Mouse (Mus musculus) midbrain, postnatal 0 days (tissue): ENCODE measurements around the gene Six1. TPM values are rescaled to one million over a fixed set of nuclear protein-coding genes. Genes with fewer than 3 reads are reported as not detected.

ENCODE experiments used
- ATAC-seq: fragments of 200-750 bp; cut with Nextera tagmentation; 2 replicates; pipeline ENCODE4 v1.8.0; 2017; ENCODE audit warnings: moderate number of reproducible peaks, mild to moderate bottlenecking, moderate TSS enrichment, moderate library complexity; ENCODE audit not compliant: low FRiP score
- DNase-seq: peaks from one replicate; pipeline ENCODE4 v3.0.0-alpha.2; 2015; ENCODE audit warnings: low spot score
- H3K27ac ChIP-seq: fragments of 300-500 bp; sonication (generic); 2 replicates; pipeline ENCODE4 v1.5.1; 2014; ENCODE audit warnings: low read depth, mild to moderate bottlenecking, low read length, mixed read lengths
- H3K27me3 ChIP-seq: fragments of 300-500 bp; sonication (generic); 2 replicates; pipeline ENCODE4 v1.6.1; 2014; ENCODE audit warnings: low read length, control low read depth, mixed read lengths; ENCODE audit not compliant: insufficient read depth
- H3K36me3 ChIP-seq: fragments of 300-500 bp; sonication (generic); 2 replicates; pipeline ENCODE4 v1.6.1; 2014; ENCODE audit warnings: low read length, control low read depth, mixed read lengths; ENCODE audit not compliant: insufficient read depth
- H3K4me1 ChIP-seq: fragments of 300-500 bp; sonication (generic); 2 replicates; pipeline ENCODE4 v1.6.1; 2014; ENCODE audit warnings: mild to moderate bottlenecking, control low read depth, antibody characterized with exemption, low read length, mixed read lengths; ENCODE audit not compliant: insufficient read depth
- H3K4me2 ChIP-seq: fragments of 300-500 bp; sonication (generic); 2 replicates; pipeline ENCODE4 v1.6.1; 2014; ENCODE audit warnings: low read depth, mild to moderate bottlenecking, low read length, mixed read lengths; ENCODE audit not compliant: poor library complexity, severe bottlenecking
- H3K4me3 ChIP-seq: fragments of 300-500 bp; sonication (generic); 2 replicates; pipeline ENCODE4 v1.5.1; 2014; ENCODE audit warnings: low read depth, mild to moderate bottlenecking, low read length, moderate library complexity
- H3K9ac ChIP-seq: fragments of 300-500 bp; sonication (generic); replicated peaks from 2 replicates; pipeline ENCODE4 v1.6.1; 2014; ENCODE audit warnings: mild to moderate bottlenecking, low read length, moderate library complexity, mixed read lengths; ENCODE audit not compliant: poor library complexity, severe bottlenecking
- H3K9me3 ChIP-seq: fragments of 300-500 bp; sonication (generic); 2 replicates; pipeline ENCODE4 v1.6.1; 2016; ENCODE audit warnings: low read length, control low read depth
- CTCF ChIP-seq: IDR thresholded peaks from 2 replicates; pipeline ENCODE4 v1.5.1; 2016; ENCODE audit warnings: antibody characterized with exemption, mild to moderate bottlenecking
- WGBS: fragments of 180-500 bp; shearing (Covaris S2); extraction: QIAGEN DNeasy Blood & Tissue Kit; methylation state at CpG from one replicate; pipeline ENCODE4 v1.1.7; 2014; 5-methylcytosine and 5-hydroxymethylcytosine counted together
- polyA plus RNA-seq: library from polyadenylated mRNA; unstranded; fragments of >200 nt; fragmentation: Nextera tagmentation; extraction: Ambion mirVana; gene quantifications from 2 replicates; pipeline ENCODE4 v1.2.1, GENCODE M21; 2015
- total RNA-seq: library from RNA; depleted of rRNA; stranded (reverse); fragments of >200 nt; gene quantifications from 2 replicates; pipeline ENCODE4 v1.2.3, GENCODE M21; 2014

The Six1 gene
- total and polyA plus RNA-seq, 2 experiments from 2014 or later = 0.44 to 0.68 TPM

DNA sequence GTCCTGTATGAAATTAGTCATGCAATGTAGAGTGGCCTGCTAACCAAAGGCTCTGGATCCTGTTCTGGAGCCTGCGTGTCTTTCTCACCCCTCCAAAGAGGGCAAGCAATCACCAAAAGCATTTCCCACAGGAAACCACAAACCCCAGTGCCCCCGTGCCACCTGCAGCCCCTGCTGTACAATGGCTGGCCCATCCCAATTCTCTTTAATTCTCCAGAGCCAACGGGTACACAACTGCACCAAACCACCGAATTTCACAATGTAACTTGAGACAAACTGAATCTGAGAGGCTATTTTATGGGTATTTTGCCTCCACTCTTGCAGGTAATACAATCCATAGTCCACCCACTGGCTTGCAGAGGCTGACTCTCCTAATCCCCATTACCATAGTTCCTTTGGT is 22.4 kb downstream of the Six1 start:
- DNase-seq (no peak), ATAC-seq (no peak)
- no peak overlapping the region for H3K9ac ChIP-seq
- no peak overlapping the region for H3K4me2 ChIP-seq
- TF ChIP-seq CTCF = no peak
- peaks cover 46% of the 10 kb centered on the region for H3K27me3 ChIP-seq
- H3K9me3 ChIP-seq = no peaks in the 10 kb centered on the region
- 66% methylated on average over 4 of the region's 4 CpGs for WGBS
- H3K4me1 ChIP-seq = no peaks in the 10 kb centered on the region
- H3K36me3 ChIP-seq = no peaks in the 10 kb centered on the region
- no peak overlapping the region for H3K27ac ChIP-seq
- H3K4me3 ChIP-seq = no peak overlapping the region

DNA sequence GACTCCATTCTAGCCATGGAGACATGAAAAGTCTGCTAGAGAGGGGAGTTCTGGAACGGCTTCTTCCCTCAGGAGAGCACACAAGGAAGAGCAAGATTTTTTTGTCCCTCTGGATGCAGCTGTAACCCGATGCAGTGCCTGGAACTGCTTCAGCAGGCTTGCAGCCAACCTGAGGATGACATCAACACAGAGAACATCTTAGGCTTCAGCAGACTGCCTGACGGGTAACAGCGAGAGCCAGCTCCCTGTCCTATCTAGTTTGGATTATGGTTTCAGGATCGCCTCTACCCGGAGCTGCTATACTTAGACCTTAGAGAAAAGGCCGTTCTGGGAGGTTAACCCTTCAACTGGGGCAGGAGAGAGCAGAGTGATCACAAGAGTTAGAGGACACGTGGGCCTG is 28.2 kb downstream of the Six1 start:
- ATAC-seq (no peak), DNase-seq (no peak)
- WGBS = 78% methylated on average over 8 of the region's 8 CpGs
- Histone ChIP-seq H3K4me2 (no peak overlapping the region), H3K9ac (no peak overlapping the region), H3K27ac (no peak overlapping the region), H3K9me3 (no peaks in the 10 kb centered on the region), H3K4me3 (no peak overlapping the region), H3K36me3 (no peaks in the 10 kb centered on the region), H3K27me3 (peaks cover 3% of the 10 kb centered on the region; the same call in 1 of the 2 replicates), H3K4me1 (no peaks in the 10 kb centered on the region)
- TF ChIP-seq CTCF = no peak

DNA sequence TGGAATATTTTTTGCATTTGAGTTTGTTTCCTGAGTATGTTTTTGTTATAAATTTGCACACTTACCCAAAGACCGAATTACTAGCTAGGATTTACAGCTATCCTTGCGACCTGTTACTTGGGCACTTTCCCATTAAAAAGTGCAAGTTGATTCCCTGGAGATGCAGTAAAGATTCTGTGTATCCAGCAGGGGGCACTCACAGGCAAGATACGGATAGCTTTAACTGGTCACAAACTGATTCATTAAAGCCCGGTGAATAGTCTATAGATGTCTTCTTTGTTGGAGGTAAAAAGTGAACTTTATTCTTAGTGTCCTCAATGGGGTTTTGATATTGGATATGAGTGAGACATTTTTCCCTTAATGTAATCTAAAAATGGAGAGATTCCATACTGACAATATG is 32.7 kb downstream of the Six1 start:
- Histone ChIP-seq H3K27me3 (no peaks in the 10 kb centered on the region), H3K4me1 (no peaks in the 10 kb centered on the region), H3K9ac (no peak overlapping the region), H3K9me3 (no peaks in the 10 kb centered on the region), H3K4me3 (no peak overlapping the region), H3K4me2 (no peak overlapping the region), H3K27ac (no peak overlapping the region), H3K36me3 (no peaks in the 10 kb centered on the region)
- 0% methylated on average over 4 of the region's 4 CpGs for WGBS
- ATAC-seq (no peak), DNase-seq (peak; percentile 84)
- TF ChIP-seq CTCF = peak; percentile 90

DNA sequence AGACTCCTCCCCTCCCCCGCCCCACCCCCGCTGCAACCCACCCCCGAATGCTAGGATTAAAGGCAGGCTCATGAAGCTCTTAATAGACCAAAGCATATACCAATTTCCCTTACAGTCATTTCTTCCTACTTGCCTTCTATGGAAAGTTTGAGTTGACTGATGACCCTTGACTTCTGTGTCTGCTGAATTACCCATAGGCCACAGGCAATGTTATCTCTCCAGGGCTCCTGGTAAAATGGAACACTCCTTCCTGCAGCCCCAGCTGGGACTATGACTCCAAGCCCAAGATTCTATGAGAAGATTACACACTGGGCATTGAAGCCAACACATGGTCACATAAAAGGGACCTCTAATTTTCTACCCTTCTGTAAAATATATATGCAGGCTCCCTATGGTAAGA is 33.3 kb downstream of the Six1 start:
- no peak for ATAC-seq
- no peak for TF ChIP-seq CTCF
- H3K36me3 ChIP-seq = no peaks in the 10 kb centered on the region

DNA sequence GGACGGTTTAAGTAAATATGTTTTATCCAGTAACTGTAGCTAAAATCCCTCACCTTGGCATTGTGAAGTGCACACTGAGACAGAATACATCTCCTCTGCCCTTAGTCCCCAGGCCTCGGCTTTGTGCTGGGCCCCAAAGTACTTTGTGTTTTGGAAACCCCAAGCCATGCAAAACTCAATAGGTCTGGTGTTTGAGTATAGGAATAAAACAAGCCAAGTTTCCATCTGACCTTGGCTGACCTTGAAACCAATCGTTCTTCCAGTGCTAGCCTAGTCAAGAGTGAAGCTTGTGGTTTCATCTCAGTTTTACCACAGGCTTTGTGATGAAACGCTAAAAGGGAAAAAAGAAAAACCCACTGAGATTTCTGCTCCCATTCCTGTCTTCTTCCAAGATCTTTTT is 34.8 kb downstream of the Six1 start:
- no peaks in the 10 kb centered on the region for H3K4me1 ChIP-seq
- ATAC-seq (no peak), DNase-seq (no peak)
- no peak overlapping the region for H3K27ac ChIP-seq
- 80% methylated on average over 4 of the region's 4 CpGs for WGBS
- H3K9me3 ChIP-seq = no peaks in the 10 kb centered on the region
- H3K4me2 ChIP-seq = no peak overlapping the region
- no peaks in the 10 kb centered on the region for H3K36me3 ChIP-seq
- H3K27me3 ChIP-seq = no peaks in the 10 kb centered on the region
- H3K4me3 ChIP-seq = no peak overlapping the region
- no peak overlapping the region for H3K9ac ChIP-seq
- no peak for TF ChIP-seq CTCF

More for the DNA sequence above, 33.3 kb downstream of the Six1 start:
- no peaks in the 10 kb centered on the region for H3K9me3 ChIP-seq
- no peak overlapping the region for H3K4me2 ChIP-seq
- H3K27ac ChIP-seq = no peak overlapping the region
- no peak overlapping the region for H3K9ac ChIP-seq
- 33% methylated on average over 3 of the region's 3 CpGs for WGBS
- H3K4me1 ChIP-seq = no peaks in the 10 kb centered on the region
- no peak for DNase-seq
- H3K27me3 ChIP-seq = no peaks in the 10 kb centered on the region
- H3K4me3 ChIP-seq = no peak overlapping the region

DNA sequence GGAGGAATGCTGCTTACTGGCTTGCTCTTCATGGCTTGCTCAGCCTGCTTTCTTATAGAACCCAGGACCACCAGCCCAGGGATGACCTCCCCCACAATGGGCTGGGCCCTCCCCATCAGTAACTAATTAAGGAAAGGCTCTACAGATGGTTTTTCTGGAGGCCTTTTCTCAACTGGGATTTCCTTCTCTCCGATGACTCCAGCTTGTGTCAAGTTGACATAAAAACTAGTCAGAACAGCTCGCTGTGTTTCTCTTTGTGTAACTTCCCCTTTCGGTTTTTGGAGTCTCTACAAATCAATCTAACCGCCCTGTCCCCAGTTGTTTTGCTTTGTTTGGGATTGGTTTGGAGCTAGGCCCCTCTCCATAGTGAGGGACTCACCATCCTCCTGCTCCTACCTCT is 37.5 kb downstream of the Six1 start:
- Histone ChIP-seq H3K36me3 (no peaks in the 10 kb centered on the region), H3K4me3 (no peak overlapping the region), H3K27ac (no peak overlapping the region), H3K27me3 (no peaks in the 10 kb centered on the region), H3K9ac (no peak overlapping the region), H3K9me3 (no peaks in the 10 kb centered on the region), H3K4me2 (no peak overlapping the region), H3K4me1 (no peaks in the 10 kb centered on the region)
- no peak for DNase-seq
- 88% methylated on average over 4 of the region's 4 CpGs for WGBS
- no peak for ATAC-seq
- no peak for TF ChIP-seq CTCF
